Mouse (Mus musculus) C2C12 (cell line): Measurements from ENCODE around the gene Vwa3a.

Experiments used
- CTCF ChIP-seq: IDR thresholded peaks from one replicate; pipeline ENCODE4 v1.5.1; 2011; ENCODE audit not compliant: control insufficient read depth, insufficient read depth, insufficient read length
- FOSL1 ChIP-seq: IDR thresholded peaks from one replicate; pipeline ENCODE4 v1.8.0; 2011; ENCODE audit warnings: mild to moderate bottlenecking, low read length; ENCODE audit not compliant: poor library complexity, insufficient read depth, severe bottlenecking
- MAX ChIP-seq: IDR thresholded peaks from one replicate; pipeline ENCODE4 v1.6.1; 2011; ENCODE audit warnings: mild to moderate bottlenecking, control low read depth
- MYOD1 ChIP-seq: IDR thresholded peaks from one replicate; pipeline ENCODE4 v1.6.1; 2011; ENCODE audit warnings: low read depth; ENCODE audit not compliant: control insufficient read depth, insufficient read length
- USF1 ChIP-seq: IDR thresholded peaks from one replicate; pipeline ENCODE4 v1.6.1; 2011; ENCODE audit warnings: low read depth, mild to moderate bottlenecking, control low read depth, moderate library complexity

GRCm38 (mm10) chr7:120739018-120739417 lies at the start of gene Vwa3a:
- no peak for TF ChIP-seq CTCF
- no peak for TF ChIP-seq MAX
- no peak for TF ChIP-seq USF1
- TF ChIP-seq MYOD1 = no peak
- TF ChIP-seq FOSL1 = no peak
